Mouse (Mus musculus) layer of hippocampus, postnatal 10 days (tissue): ENCODE measurements around the gene Zfp354b. TPM values are rescaled to one million over a fixed set of nuclear protein-coding genes. Genes with fewer than 3 reads are reported as not detected.
A peak's percentile ranks its signal among the peaks of the same experiment; 100 is the strongest.

Experiments used
- DNase-seq, 2 experiments: peaks; one replicate each; pipeline ENCODE4 v3.0.0; 2021; ENCODE audit warnings: low spot score in 2 of 2
- total RNA-seq, 2 experiments: library from RNA; stranded (reverse); gene quantifications; 2 replicates each; pipeline ENCODE4 v1.2.3; 2021

Gene Zfp354b
- total RNA-seq, 2 experiments from 2014 or later: 4.9 to 6.2 TPM

DNA sequence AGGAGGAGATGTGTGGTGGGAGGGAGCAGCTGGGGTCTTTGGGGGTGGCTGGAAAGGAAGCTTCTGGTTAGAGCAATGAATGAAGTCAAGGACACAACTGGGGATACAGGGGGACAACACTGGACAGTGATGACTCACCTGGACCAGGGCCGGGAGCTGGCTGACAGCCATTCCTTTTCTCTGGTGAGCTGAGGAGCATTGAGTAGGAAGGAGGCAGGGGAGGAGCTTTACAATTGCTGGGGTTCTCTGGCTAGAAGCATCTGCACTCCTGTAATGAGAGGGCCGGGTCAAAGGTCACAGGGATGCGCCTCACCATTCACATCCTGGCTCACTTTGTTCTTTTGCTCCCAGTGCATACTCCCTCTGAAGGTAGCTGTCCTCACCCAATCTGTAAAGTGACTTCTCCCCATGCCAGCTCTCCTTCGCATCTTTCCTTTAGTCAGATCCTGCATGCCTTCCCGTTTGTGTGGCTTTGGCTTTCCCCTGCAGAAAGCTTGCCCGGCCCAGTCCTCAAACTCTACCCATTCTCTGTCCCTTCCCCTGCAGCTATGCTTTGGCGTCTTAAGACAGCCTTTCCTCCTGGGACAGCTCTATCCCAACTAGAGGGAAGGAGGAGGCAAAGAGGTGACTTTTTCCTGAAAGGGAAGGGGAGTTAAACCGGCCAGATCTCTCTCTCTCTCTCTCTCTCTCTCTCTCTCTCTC lies 45.1 kb downstream of the Zfp354b start:
- DNase-seq: peak in 1 of 2 experiments; percentile 15

DNA sequence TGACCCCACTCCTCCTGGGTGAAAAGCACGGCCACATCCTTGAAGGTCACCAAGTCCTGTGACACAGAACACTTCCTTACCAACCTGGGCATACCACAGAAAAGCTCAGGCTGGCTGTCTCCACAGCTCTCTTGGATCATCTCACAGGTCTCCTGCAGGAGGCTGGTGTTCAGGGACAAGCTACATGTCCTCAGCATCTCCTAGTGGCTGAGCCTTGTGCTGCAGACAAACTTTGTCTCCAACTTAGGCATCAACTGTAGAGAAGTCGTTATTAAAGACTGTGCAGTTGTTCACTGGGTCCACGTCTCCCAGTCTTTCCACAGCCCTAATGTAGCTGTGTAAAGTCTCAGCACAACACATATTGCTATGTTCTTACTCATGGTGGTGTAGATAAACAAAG lies 47.7 kb downstream of the Zfp354b start:
- no peak for DNase-seq

DNA sequence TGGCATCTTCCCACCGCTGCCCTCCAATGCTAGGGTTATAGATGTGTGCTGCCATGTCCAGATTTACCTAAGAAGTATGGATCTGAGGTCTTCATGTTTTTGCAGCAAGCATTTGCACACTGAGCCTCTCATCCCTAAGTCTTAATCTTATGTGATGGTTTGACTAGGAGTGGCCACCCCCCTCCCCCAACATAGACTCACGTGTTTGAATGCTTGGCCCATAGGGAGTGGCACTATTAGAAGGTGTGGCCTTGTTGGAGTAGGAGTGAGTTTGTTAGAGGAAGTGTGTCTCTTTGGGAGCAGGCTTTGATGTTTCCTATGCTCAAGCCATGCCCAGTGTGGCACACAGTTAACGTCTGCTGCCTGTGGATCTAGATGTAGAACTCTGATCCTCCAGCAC lies 52.8 kb downstream of the Zfp354b start:
- no peak for DNase-seq

Other genes starting within 250 kb of the Zfp354b start
- 10 to 100 TPM; 59.8 to 66.1 TPM for gene Zfp354c, start 103.9 kb downstream of the Zfp354b start, total RNA-seq
- 1 to 10 TPM; 4.6 to 4.7 TPM for gene Zfp879, start 90.1 kb downstream of the Zfp354b start, total RNA-seq
- not detected for gene Grm6, start 80.9 kb downstream of the Zfp354b start, total RNA-seq
- gene Zfp454, start 44.0 kb downstream of the Zfp354b start, total RNA-seq: 1 to 10 TPM; 7.0 to 7.1 TPM
- gene Zfp2, start 15.5 kb downstream of the Zfp354b start, total RNA-seq: 10 to 100 TPM; 18.6 to 21.7 TPM
- gene 4933414I15Rik, start 12.1 kb upstream of the Zfp354b start, total RNA-seq: not detected
- gene Prop1, start 22.1 kb upstream of the Zfp354b start, total RNA-seq: not detected
- not detected for gene Olfr1378, start 34.9 kb upstream of the Zfp354b start, total RNA-seq
- not detected for gene Olfr1377, start 50.3 kb upstream of the Zfp354b start, total RNA-seq
- not detected for gene Olfr51, start 72.0 kb upstream of the Zfp354b start, total RNA-seq
- not detected for gene Olfr54, start 82.6 kb upstream of the Zfp354b start, total RNA-seq
- gene Olfr1375, start 116.5 kb upstream of the Zfp354b start, total RNA-seq: not detected
- gene Zfp354a, start 127.6 kb upstream of the Zfp354b start, total RNA-seq: 10 to 100 TPM in 1 of 2 experiments, 1 to 10 TPM in 1; 9.0 to 10.0 TPM